Mouse (Mus musculus) C2C12 (cell line): ENCODE measurements around the gene Ficd.

Source experiments
- CTCF ChIP-seq: IDR thresholded peaks from one replicate; pipeline ENCODE4 v1.5.1; 2011; ENCODE audit not compliant: control insufficient read depth, insufficient read depth, insufficient read length
- FOSL1 ChIP-seq: IDR thresholded peaks from one replicate; pipeline ENCODE4 v1.8.0; 2011; ENCODE audit warnings: mild to moderate bottlenecking, low read length; ENCODE audit not compliant: poor library complexity, insufficient read depth, severe bottlenecking

DNA sequence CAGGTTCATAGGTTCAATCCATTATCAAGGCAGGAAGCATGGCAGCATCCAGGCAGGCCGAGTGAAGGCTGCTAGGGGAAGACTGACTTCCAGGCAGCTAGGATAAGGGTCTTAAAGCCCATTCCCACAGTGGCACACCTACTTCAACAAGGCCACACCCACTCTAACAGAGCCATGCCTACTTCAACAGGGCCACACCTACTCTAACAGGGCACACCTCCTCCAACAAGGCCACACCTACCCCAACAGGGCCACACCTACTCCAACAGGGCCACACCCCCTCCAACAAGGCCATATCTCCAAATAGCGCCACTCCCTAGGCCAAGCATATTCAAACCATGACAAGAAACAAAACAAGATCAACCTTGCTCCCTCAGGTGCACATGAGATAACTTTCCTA is 22.7 kb upstream of the Ficd start:
- TF ChIP-seq CTCF (no peak), FOSL1 (no peak)
